In the genomic region with DNA sequence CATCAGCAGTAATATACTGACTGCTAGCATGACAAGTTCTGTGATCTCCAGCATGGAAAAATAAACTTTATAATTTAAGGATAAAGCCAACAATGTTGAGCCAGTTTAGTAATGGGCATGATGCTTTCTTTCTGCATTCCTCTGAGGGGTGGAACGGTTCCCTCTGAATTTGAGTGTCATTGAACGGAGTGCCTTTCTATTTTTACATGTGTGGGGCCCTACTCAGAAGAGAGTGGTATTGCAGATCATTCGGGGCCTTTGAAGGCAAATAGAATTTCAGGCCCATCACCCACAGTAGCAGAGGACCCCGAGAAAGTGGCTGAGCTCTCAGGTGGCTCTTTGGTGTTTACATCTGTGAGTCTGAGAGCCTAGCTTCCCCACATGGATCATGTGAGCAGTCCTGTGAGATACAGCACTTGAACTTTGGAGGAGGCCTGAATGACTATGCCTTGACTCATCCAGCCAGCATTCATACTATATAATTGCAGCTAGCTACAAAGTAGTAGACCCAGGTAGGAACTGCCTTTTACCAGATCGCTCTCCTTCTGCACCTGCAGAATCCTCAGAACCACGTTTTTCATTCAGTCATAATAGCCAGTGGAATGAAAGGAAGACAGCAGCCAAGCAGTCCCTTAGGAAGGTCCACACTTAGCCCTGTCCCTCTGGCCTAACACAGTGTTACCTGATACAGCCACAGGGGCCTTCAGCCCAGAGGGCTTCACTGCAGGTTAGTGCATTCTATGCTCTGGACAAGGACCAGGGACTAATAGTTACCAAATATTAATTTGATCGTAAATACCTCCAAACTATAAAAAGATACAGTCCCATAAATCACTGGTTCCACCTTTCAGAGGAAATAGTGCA, we compare ENCODE assay signal across 19 mouse cellular contexts.
DNase-seq lines count a peak whose midpoint lies in the region; ATAC-seq and TF ChIP-seq lines count a peak whose summit lies in the region.
"Had no signal": no experiment of that assay in that cellular context is flagged by ENCODE, and none has a peak within 500 bp of the region (broad histone marks: within the 10 kb centered on the region; RNA-seq: fewer than 3 reads in every experiment).

No protein-coding gene starts in this region.

- intact Hi-C loops in heart, postnatal 14 days (cut with DNase I): no loop called here

- no peaks in the 10 kb centered on the region for H3K36me3 ChIP-seq in heart, embryonic 13.5 days
- H3K36me3 ChIP-seq in lung, embryonic 16.5 days (ENCODE audit: control insufficient read depth, insufficient read depth, low read length): no peaks in the 10 kb centered on the region
- H3K36me3 ChIP-seq in heart, postnatal 0 days (replicated peaks; ENCODE audit: control insufficient read depth, insufficient read depth, low read length): no peaks in the 10 kb centered on the region
- H3K36me3 ChIP-seq in intestine, postnatal 0 days (ENCODE audit: control insufficient read depth, insufficient read depth): no peaks in the 10 kb centered on the region
- H3K36me3 ChIP-seq: G1E; kidney, embryonic 15.5 days; neural tube, embryonic 12.5 days had no signal

- H3K9ac ChIP-seq in heart, embryonic 13.5 days: no peak overlapping the region; the same call in 1 of the 2 replicates
- H3K9ac ChIP-seq in lung, embryonic 16.5 days (ENCODE audit: low read length): no peak overlapping the region
- H3K9ac ChIP-seq in heart, postnatal 0 days (replicated peaks; ENCODE audit: low read depth, low read length): no peak overlapping the region
- H3K9ac ChIP-seq in intestine, postnatal 0 days (ENCODE audit: low read depth, low read length): no peak overlapping the region
- H3K9ac ChIP-seq: forebrain, postnatal 0 days; kidney, embryonic 15.5 days; liver, postnatal 0 days; neural tube, embryonic 12.5 days had no signal

- no peak for TF ChIP-seq CTCF in heart, postnatal 0 days (IDR thresholded peaks at IDR 0.05; ENCODE audit: low read depth)
- no peak for TF ChIP-seq CTCF in intestine, postnatal 0 days (IDR thresholded peaks at IDR 0.05; ENCODE audit: low read depth)

- no peaks in the 10 kb centered on the region for H3K27me3 ChIP-seq in heart, embryonic 13.5 days (replicated peaks)
- no peaks in the 10 kb centered on the region for H3K27me3 ChIP-seq in lung, embryonic 16.5 days (ENCODE audit: control insufficient read depth, insufficient read depth, low read depth, low read length)
- no peaks in the 10 kb centered on the region for H3K27me3 ChIP-seq in heart, postnatal 0 days (ENCODE audit: control insufficient read depth, insufficient read depth, low read length)
- H3K27me3 ChIP-seq in intestine, postnatal 0 days (replicated peaks; ENCODE audit: control insufficient read depth, insufficient read depth, low read length): no peaks in the 10 kb centered on the region
- H3K27me3 ChIP-seq: kidney, embryonic 15.5 days; neural tube, embryonic 12.5 days had no signal

- H3K27ac ChIP-seq in heart, embryonic 13.5 days (replicated peaks): peak overlapping the region; percentile 77
- peak overlapping the region; percentile 59 for H3K27ac ChIP-seq in lung, embryonic 16.5 days (ENCODE audit: low read length)
- H3K27ac ChIP-seq in heart, postnatal 0 days (ENCODE audit: low read depth): peak overlapping the region; percentile 74
- peak overlapping the region; percentile 75 for H3K27ac ChIP-seq in intestine, postnatal 0 days (ENCODE audit: low read depth, low read length)
- H3K27ac ChIP-seq: kidney, embryonic 15.5 days; neural tube, embryonic 12.5 days had no signal

- H3K4me2 ChIP-seq in heart, embryonic 13.5 days: peak overlapping the region; percentile 40
- no peak overlapping the region for H3K4me2 ChIP-seq in lung, embryonic 16.5 days (ENCODE audit: low read depth, low read length)
- peak overlapping the region; percentile 13; the same call in 1 of the 2 replicates for H3K4me2 ChIP-seq in heart, postnatal 0 days (ENCODE audit: low read depth, low read length)
- H3K4me2 ChIP-seq in intestine, postnatal 0 days (replicated peaks; ENCODE audit: low read depth): no peak overlapping the region
- H3K4me2 ChIP-seq: kidney, embryonic 15.5 days; neural tube, embryonic 12.5 days had no signal

- TF ChIP-seq EP300 in heart, postnatal 0 days (IDR thresholded peaks at IDR 0.05; ENCODE audit: low read depth): no peak

- H3K4me1 ChIP-seq in heart, embryonic 13.5 days: peaks cover 23% of the 10 kb centered on the region
- H3K4me1 ChIP-seq in lung, embryonic 16.5 days (replicated peaks; ENCODE audit: control insufficient read depth, insufficient read depth, low read length): peaks cover 7% of the 10 kb centered on the region; the same call in 1 of the 2 replicates
- peaks cover 11% of the 10 kb centered on the region for H3K4me1 ChIP-seq in heart, postnatal 0 days (ENCODE audit: control insufficient read depth, insufficient read depth)
- H3K4me1 ChIP-seq in intestine, postnatal 0 days (replicated peaks; ENCODE audit: control insufficient read depth, insufficient read depth, low read length): peaks cover 7% of the 10 kb centered on the region; the same call in 1 of the 2 replicates
- H3K4me1 ChIP-seq: kidney, embryonic 15.5 days had no signal

- no peak for DNase-seq in heart, postnatal 14 days
- no peak for DNase-seq in lung, postnatal 14 days
- peak; percentile 38 for DNase-seq in heart, postnatal 0 days (ENCODE audit: low spot score)
- no peak for DNase-seq in urinary bladder, adult 2 months (ENCODE audit: low spot score)
- no peak for DNase-seq in urinary bladder, postnatal 4 days (ENCODE audit: low spot score in 2 of 2)
- DNase-seq: cerebellum, postnatal 10 days; forebrain, postnatal 0 days; gastrocnemius, postnatal 10 days; liver; liver, postnatal 0 days; right cerebral cortex, postnatal 25 days; thymus, postnatal 4 days had no signal

- WGBS in heart, embryonic 13.5 days: 56% methylated on average over 7 of the region's 7 CpGs
- WGBS in lung, embryonic 16.5 days: 44% methylated on average over 7 of the region's 7 CpGs
- 39% methylated on average over 7 of the region's 7 CpGs for WGBS in heart, postnatal 0 days
- WGBS in intestine, postnatal 0 days: 42% methylated on average over 7 of the region's 7 CpGs

- no peak; the same call in 1 of the 2 replicates for ATAC-seq in heart, embryonic 13.5 days (ENCODE audit: extremely low read depth, insufficient number of reproducible peaks, low FRiP score, low TSS enrichment)
- peak; percentile 52; the same call in 1 of the 2 replicates for ATAC-seq in lung, embryonic 16.5 days (ENCODE audit: low read depth)
- peak; percentile 70 for ATAC-seq in heart, postnatal 0 days (ENCODE audit: insufficient read depth, low read depth)
- ATAC-seq in intestine, postnatal 0 days: peak; percentile 84
- ATAC-seq: CD4-positive, CD25-positive, alpha-beta regulatory T cell, adult 4 months; forebrain, postnatal 0 days; liver, postnatal 0 days had no signal

- H3K9me3 ChIP-seq in heart, embryonic 13.5 days: no peaks in the 10 kb centered on the region
- H3K9me3 ChIP-seq in lung, embryonic 16.5 days (ENCODE audit: control insufficient read depth, low read length): no peaks in the 10 kb centered on the region
- H3K9me3 ChIP-seq in heart, postnatal 0 days (replicated peaks; ENCODE audit: control insufficient read depth, low read length): no peaks in the 10 kb centered on the region
- no peaks in the 10 kb centered on the region for H3K9me3 ChIP-seq in intestine, postnatal 0 days (ENCODE audit: control insufficient read depth)
- H3K9me3 ChIP-seq: kidney, embryonic 15.5 days; neural tube, embryonic 12.5 days had no signal

- no peak overlapping the region for H3K4me3 ChIP-seq in heart, embryonic 13.5 days
- H3K4me3 ChIP-seq in lung, embryonic 16.5 days (ENCODE audit: low read length): no peak overlapping the region
- H3K4me3 ChIP-seq in heart, postnatal 0 days (ENCODE audit: low read depth, low read length): no peak overlapping the region
- no peak overlapping the region for H3K4me3 ChIP-seq in intestine, postnatal 0 days (ENCODE audit: low read depth, low read length)
- H3K4me3 ChIP-seq: kidney, embryonic 15.5 days; neural tube, embryonic 12.5 days had no signal

Comparison
In these comparisons a context has a peak if more than half of its experiments do, and no peak if none do; other contexts are left out.
1. H3K4me2 ChIP-seq: peak in heart, embryonic 13.5 days (single experiment) and heart, postnatal 0 days (single experiment); none in lung, embryonic 16.5 days (single experiment) and intestine, postnatal 0 days (single experiment).
2. Peak in every context shown above with its lines, with median percentiles within 50 percentile points of each other: H3K27ac ChIP-seq.